Mouse (Mus musculus): ENCODE measurements around the gene Jdp2. TPM values are rescaled to one million over a fixed set of nuclear protein-coding genes. Genes with fewer than 3 reads are reported as not detected.

Jdp2 gene
- polyA plus RNA-seq, 1 experiment from 2014 or later, result 0.47 TPM

DNA sequence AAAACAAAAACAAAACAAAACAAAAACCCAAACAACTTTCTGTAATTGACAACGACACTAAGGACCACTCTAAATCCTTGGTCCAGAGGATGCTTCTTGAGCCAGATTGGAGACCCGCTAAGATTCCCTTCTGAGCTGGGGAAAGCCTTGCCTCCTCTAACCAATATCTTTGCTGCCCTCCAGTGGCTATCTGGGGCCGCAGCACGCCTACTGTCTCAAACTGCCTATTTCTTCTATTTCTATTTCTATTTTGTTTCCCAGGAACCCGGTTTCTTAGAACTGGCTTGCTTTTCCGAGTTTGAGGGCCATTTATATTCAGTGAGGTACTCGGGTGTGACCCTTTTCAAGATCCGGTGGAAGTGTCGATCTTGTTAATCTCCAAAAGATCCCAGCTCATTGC lies 64.1 kb downstream of the Jdp2 start:
- H3K4me2 ChIP-seq, result peak overlapping the region; percentile 41; the same call in 1 of the 2 replicates
- no peaks in the 10 kb centered on the region for H3K36me3 ChIP-seq
- H3K4me3 ChIP-seq, result no peak overlapping the region
- H3K27me3 ChIP-seq (replicated peaks), result no peaks in the 10 kb centered on the region
- no peaks in the 10 kb centered on the region for H3K9me3 ChIP-seq
- no peak overlapping the region for H3K27ac ChIP-seq (replicated peaks)
- 10% methylated on average over 9 of the region's 9 CpGs for WGBS
- no peak for ATAC-seq (ENCODE audit: extremely low read depth, insufficient number of reproducible peaks, low FRiP score, low TSS enrichment)
- H3K4me1 ChIP-seq, result peaks cover 10% of the 10 kb centered on the region
- no peak overlapping the region for H3K9ac ChIP-seq

DNA sequence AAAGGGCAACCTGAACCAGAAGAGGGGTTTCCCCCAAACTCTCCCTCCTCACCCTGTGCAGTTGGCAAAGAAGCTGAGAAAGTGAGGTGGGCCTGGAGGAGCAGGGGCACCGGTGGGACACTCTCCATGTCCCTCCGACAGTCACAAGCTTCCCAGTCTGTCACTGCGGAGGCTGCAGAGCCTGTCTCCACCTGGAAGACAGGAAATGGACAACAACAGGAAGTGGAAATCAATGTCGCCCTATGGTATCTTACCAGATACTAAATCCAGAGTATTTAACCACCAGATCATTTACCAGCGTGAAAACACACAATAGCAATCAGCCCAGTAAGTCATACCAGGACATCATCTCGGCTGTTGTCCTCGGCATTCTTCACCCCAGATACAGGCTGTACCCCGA lies 67.3 kb downstream of the Jdp2 start:
- H3K4me2 ChIP-seq, result no peak overlapping the region
- H3K27ac ChIP-seq (replicated peaks), result no peak overlapping the region
- 68% methylated on average over 8 of the region's 8 CpGs for WGBS
- no peak overlapping the region for H3K4me3 ChIP-seq
- H3K9ac ChIP-seq, result no peak overlapping the region
- ATAC-seq (ENCODE audit: extremely low read depth, insufficient number of reproducible peaks, low FRiP score, low TSS enrichment), result no peak
- H3K27me3 ChIP-seq (replicated peaks), result no peaks in the 10 kb centered on the region
- H3K36me3 ChIP-seq, result no peaks in the 10 kb centered on the region
- H3K9me3 ChIP-seq, result no peaks in the 10 kb centered on the region
- H3K4me1 ChIP-seq, result peaks cover 8% of the 10 kb centered on the region

DNA sequence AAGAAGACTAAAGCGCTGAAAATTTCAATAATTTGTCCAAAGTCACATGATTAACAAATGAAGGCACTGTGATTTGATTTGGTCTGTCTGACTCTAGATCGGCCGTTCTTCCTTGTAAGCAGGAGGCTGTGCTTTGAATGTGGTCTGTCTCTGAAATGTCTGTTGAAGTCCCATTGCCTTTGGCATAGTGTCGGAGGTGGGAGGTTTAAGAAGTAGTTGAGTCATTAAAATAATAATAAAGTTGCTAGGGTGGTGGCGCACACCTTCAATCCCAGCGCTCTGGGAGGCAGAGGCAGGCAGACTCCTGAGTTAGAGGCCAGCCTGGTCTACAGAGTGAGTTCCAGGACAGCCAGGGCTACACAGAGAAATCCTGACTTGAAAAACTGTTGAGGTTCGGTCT lies 68.2 kb downstream of the Jdp2 start:
- no peak overlapping the region for H3K9ac ChIP-seq
- H3K27ac ChIP-seq (replicated peaks), result no peak overlapping the region
- no peaks in the 10 kb centered on the region for H3K9me3 ChIP-seq
- WGBS, result 85% methylated on average over 7 of the region's 7 CpGs
- no peaks in the 10 kb centered on the region for H3K27me3 ChIP-seq (replicated peaks)
- no peak overlapping the region for H3K4me2 ChIP-seq
- H3K4me3 ChIP-seq, result no peak overlapping the region
- H3K36me3 ChIP-seq, result no peaks in the 10 kb centered on the region
- peaks cover 8% of the 10 kb centered on the region for H3K4me1 ChIP-seq
- no peak for ATAC-seq (ENCODE audit: extremely low read depth, insufficient number of reproducible peaks, low FRiP score, low TSS enrichment)

DNA sequence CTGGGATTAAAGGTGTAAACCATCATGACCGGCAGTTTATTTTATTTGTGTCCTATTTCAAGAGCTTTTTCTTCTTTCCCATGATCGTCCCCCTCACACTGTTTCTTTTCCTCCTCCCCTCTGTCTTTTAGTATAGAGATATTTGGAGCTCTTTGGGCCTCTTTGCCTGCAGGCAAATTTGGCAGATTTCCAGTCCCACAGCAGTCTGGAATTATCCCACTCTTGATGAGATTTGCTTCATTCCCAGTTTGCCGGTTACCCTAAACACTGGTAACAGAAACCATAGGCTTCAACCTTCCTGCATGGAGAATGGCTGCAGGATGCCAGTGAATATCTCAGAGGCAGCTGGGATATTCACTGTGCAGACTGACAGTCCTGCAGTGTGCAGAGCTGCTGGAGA lies 69.9 kb downstream of the Jdp2 start:
- H3K4me2 ChIP-seq, result no peak overlapping the region
- H3K27me3 ChIP-seq (replicated peaks), result no peaks in the 10 kb centered on the region
- no peak for ATAC-seq (ENCODE audit: extremely low read depth, insufficient number of reproducible peaks, low FRiP score, low TSS enrichment)
- H3K27ac ChIP-seq (replicated peaks), result no peak overlapping the region
- 31% methylated on average over 3 of the region's 3 CpGs for WGBS
- H3K9me3 ChIP-seq, result no peaks in the 10 kb centered on the region
- H3K4me3 ChIP-seq, result no peak overlapping the region
- peaks cover 8% of the 10 kb centered on the region for H3K4me1 ChIP-seq
- no peaks in the 10 kb centered on the region for H3K36me3 ChIP-seq
- H3K9ac ChIP-seq, result no peak overlapping the region

DNA sequence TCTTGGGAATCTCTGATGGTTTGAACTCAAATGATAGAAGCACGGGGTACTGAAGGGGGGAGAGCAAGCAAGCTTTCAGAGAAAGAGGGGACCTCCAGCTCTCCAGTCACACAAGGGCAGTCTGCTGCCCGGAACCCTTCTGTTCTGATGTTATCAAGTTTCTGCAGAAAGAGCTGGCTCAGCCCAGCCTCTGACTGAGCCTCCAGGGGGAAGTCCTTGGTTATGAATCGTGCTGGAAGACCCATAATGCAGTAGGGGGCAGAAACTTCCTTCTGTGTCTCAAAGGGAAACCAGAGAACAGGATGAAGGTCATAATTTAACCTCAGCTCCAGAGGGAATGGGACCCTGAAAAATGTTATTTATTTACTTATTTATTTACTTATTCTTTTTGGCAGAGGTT lies 71.3 kb downstream of the Jdp2 start:
- Histone ChIP-seq H3K27me3 (replicated peaks) (no peaks in the 10 kb centered on the region), H3K27ac (replicated peaks) (no peak overlapping the region), H3K4me3 (no peak overlapping the region), H3K4me1 (peaks cover 8% of the 10 kb centered on the region), H3K36me3 (no peaks in the 10 kb centered on the region), H3K4me2 (no peak overlapping the region), H3K9ac (no peak overlapping the region), H3K9me3 (no peaks in the 10 kb centered on the region)
- no peak for ATAC-seq (ENCODE audit: extremely low read depth, insufficient number of reproducible peaks, low FRiP score, low TSS enrichment)
- 50% methylated on average over 3 of the region's 3 CpGs for WGBS

DNA sequence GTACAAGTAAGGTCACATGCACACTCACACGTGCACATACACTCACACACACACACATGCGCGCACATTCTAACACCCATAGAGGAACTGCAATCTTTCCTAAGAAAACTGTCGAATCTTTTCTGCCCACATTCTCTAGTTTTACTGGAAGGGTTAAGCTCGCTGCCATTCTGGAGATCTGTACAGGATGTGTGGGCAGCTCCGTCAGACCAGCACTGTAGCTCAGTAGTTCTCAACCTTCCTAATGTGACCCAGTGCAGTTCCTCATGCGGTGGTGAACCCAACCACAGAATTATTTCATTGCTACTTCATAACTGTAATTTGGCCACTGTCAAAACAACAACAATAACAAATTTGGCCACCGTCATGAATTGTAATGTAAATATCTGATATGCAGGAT lies 75.1 kb downstream of the Jdp2 start:
- H3K27ac ChIP-seq (replicated peaks), result no peak overlapping the region
- no peaks in the 10 kb centered on the region for H3K36me3 ChIP-seq
- H3K4me1 ChIP-seq, result peaks cover 3% of the 10 kb centered on the region
- no peak overlapping the region for H3K9ac ChIP-seq
- H3K27me3 ChIP-seq (replicated peaks), result no peaks in the 10 kb centered on the region
- WGBS, result 82% methylated on average over 8 of the region's 8 CpGs
- no peaks in the 10 kb centered on the region for H3K9me3 ChIP-seq
- no peak overlapping the region for H3K4me2 ChIP-seq
- H3K4me3 ChIP-seq, result no peak overlapping the region
- no peak for ATAC-seq (ENCODE audit: extremely low read depth, insufficient number of reproducible peaks, low FRiP score, low TSS enrichment)

DNA sequence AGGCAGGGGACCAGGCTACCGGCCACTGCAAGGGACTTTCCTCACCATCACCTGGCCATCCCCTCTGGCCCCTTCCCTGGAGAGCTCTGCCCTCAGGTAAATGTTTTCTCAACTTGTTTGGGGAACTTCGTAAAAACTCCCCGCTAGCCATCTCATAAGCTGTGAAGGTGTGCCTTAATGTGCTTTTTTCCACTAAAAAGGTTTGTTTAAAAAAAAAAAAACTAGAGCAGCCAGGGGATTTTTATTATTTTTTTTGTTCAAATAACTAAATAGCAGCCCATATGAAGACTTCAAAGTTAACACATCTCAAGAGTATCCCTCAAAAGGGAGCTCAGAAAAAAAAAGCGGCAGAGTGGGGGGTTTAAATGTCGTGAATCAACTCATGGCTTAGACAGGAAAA lies 80.3 kb downstream of the Jdp2 start:
- no peak for ATAC-seq (ENCODE audit: extremely low read depth, insufficient number of reproducible peaks, low FRiP score, low TSS enrichment)
- H3K27ac ChIP-seq (replicated peaks), result no peak overlapping the region
- 69% methylated on average over 5 of the region's 5 CpGs for WGBS
- H3K4me3 ChIP-seq, result no peak overlapping the region
- H3K27me3 ChIP-seq (replicated peaks), result no peaks in the 10 kb centered on the region
- H3K4me2 ChIP-seq, result no peak overlapping the region
- no peaks in the 10 kb centered on the region for H3K36me3 ChIP-seq
- H3K4me1 ChIP-seq, result peaks cover 4% of the 10 kb centered on the region
- no peak overlapping the region for H3K9ac ChIP-seq
- H3K9me3 ChIP-seq, result no peaks in the 10 kb centered on the region; the same call in 1 of the 2 replicates

DNA sequence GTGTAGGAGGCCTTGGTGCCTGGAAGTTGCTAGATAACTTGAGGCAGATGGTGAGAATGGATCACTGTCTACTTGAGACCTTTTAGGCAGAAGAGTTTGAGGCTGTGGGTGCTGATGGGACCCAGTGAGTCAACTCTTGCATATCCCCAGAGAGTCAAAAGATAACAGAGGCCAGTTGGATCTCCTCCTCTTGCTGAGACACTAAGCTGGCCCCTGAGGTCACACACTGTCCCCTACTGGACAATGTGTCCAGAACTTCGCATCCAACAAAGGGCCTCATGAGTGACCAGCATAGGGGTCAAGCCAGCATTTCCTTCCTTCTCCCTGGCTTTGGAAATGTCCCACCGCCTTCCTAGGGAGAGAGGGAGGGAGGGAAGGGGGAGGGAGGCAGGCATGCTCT lies 81.0 kb downstream of the Jdp2 start:
- Histone ChIP-seq H3K9me3 (no peaks in the 10 kb centered on the region; the same call in 1 of the 2 replicates), H3K27ac (replicated peaks) (no peak overlapping the region), H3K36me3 (no peaks in the 10 kb centered on the region), H3K27me3 (replicated peaks) (no peaks in the 10 kb centered on the region), H3K4me2 (no peak overlapping the region), H3K4me1 (peaks cover 10% of the 10 kb centered on the region), H3K9ac (no peak overlapping the region), H3K4me3 (no peak overlapping the region)
- no peak for ATAC-seq (ENCODE audit: extremely low read depth, insufficient number of reproducible peaks, low FRiP score, low TSS enrichment)
- 56% methylated on average over 2 of the region's 2 CpGs for whole genome bisulfite sequencing

DNA sequence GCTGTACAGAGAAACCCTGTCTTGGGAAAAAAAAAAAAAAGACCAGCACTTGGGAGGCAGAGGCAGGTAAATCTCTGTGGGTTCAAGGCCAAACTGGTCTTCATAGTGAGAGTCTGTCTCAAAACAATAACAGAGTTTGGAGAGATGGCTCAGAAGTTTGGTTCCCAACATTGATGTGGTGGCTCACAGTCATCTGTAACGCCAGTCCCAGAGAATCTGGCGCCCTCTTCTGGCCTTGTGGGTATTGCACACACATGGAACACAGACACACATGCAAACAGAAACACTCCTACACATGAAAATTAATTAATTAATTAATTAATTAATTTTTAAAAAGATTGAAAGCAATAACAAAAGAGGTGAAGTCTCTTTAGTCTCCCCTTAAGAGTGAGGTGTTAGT lies 83.5 kb downstream of the Jdp2 start:
- Histone ChIP-seq H3K4me1 (peaks cover 34% of the 10 kb centered on the region), H3K9ac (no peak overlapping the region), H3K4me3 (no peak overlapping the region), H3K4me2 (no peak overlapping the region), H3K9me3 (no peaks in the 10 kb centered on the region; the same call in 1 of the 2 replicates), H3K27me3 (replicated peaks) (no peaks in the 10 kb centered on the region), H3K36me3 (no peaks in the 10 kb centered on the region), H3K27ac (replicated peaks) (no peak overlapping the region)
- WGBS, result 49% methylated on average over 2 of the region's 2 CpGs
- ATAC-seq (ENCODE audit: extremely low read depth, insufficient number of reproducible peaks, low FRiP score, low TSS enrichment), result no peak

DNA sequence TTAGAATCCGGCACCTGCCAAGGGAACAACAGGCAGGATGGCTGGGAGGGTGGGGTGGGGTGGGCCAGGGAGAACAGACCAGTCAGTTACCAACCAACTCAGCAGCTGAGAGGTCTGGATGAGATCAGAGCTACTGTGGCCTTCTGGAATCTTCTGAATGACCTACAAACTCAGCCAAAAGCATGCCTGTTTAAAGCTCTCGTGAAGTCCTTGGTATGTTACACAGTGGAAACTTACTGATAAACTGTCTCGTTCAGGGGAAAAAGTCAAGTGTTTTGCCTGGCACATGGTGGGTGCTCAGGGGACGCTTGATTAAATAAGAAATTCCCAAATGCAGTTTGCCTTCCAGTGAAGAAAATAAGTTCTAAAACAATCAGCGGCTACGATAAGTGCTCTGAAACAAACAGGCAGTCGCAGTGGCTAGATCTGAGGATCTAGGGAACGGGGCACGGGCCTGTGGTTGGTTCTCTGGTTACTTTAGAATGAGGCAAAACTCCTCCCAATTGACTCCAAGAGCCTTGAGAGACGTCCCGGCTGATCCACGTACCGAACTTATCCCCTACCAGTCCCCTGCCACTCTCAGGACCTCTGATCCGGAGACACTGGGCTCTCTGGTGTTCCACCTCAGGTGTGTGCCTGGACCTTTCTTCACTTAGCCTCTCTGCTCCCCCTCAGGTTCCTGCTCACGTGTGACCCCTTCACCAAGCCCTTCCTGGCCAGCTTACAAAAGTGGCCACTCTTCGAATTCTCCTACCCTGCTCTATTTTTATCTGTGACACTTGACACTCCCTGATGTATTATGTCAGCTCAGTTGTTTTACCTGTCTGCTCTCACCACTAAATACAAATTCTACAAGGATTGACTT lies 85.8 kb downstream of the Jdp2 start:
- ATAC-seq (ENCODE audit: extremely low read depth, insufficient number of reproducible peaks, low FRiP score, low TSS enrichment), result no peak
- Histone ChIP-seq H3K4me3 (no peak overlapping the region), H3K36me3 (no peaks in the 10 kb centered on the region), H3K27me3 (replicated peaks) (no peaks in the 10 kb centered on the region; the same call in 1 of the 2 replicates), H3K4me2 (0 out of 2 replicates have a peak overlapping the region, but pooled peaks have one; percentile 1), H3K9ac (no peak overlapping the region), H3K9me3 (no peaks in the 10 kb centered on the region; the same call in 1 of the 2 replicates), H3K27ac (replicated peaks) (peak overlapping the region; percentile 45; the same call in 1 of the 2 replicates), H3K4me1 (peaks cover 35% of the 10 kb centered on the region)
- WGBS, result 48% methylated on average over 16 of the region's 16 CpGs

DNA sequence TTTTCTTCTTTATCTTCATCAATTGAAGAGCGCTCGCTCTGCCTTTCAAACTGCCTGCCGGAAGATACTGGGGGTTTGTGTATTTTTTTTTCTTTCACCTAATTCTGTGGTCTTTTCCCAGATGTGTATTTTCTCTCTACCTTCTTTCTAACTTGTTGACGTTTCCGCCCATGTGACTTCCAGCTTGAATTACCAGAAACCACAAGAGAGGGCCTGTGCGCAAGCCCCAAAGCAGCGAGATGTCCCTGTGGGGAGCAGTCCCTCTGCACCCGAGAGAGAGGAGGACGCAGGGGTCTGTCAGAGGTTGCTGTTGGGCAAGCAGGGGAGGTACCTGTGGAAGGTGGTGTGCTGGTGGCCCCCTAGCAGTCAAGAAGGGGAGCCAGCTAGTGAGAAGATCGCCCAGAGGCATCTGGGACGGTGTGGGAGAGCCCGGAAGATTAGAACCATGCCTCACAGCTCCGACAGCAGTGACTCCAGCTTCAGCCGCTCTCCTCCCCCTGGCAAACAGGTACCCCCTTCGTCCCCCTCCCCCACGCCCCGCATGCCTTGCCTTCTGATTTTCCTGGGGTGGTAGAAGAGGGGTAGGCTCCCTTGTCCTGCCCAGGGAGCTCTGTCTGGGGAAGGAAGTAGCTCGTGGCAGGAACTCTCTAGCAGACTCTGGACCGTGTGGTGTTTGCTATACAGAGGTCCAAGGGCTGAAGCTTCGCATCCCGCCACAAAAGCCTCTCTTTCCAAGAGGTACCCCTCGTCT lies 87.8 kb downstream of the Jdp2 start, which contains the start of gene Batf:
Gene Batf (plus strand): TSS at position 204 of the 751 bp plus-strand sequence.
- WGBS, result 23% methylated on average over 22 of the region's 22 CpGs
- Histone ChIP-seq H3K4me2 (peak within 1 kb of the TSS; percentile 68), H3K4me1 (peaks cover 43% of the 10 kb centered on the region), H3K9ac (peak within 1 kb of the TSS; percentile 66), H3K27me3 (replicated peaks) (no peaks in the 10 kb centered on the region; the same call in 1 of the 2 replicates), H3K36me3 (no peaks in the 10 kb centered on the region), H3K4me3 (peak within 1 kb of the TSS; percentile 44), H3K9me3 (no peaks in the 10 kb centered on the region; the same call in 1 of the 2 replicates), H3K27ac (replicated peaks) (0 out of 2 replicates have a peak within 1 kb of the TSS, but pooled peaks have one; percentile 9)
- 0 out of 2 replicates have a peak, but pooled peaks have one; percentile 48 for ATAC-seq (ENCODE audit: extremely low read depth, insufficient number of reproducible peaks, low FRiP score, low TSS enrichment)
